Mouse (Mus musculus): ENCODE measurements at regions not wholly inside any gene's neighbourhood (a gene's known extent, or its start where the extent isn't known, plus 50 kb on each side); places are given as distances from the start of the nearest gene placed in this dataset.

GRCm38 (mm10) chr12:106835241-106835640, 653.2 kb upstream of the 3110018I06Rik start:
- H3K9me3 ChIP-seq, result no peaks in the 10 kb centered on the region
- 70% methylated on average over 3 of the region's 3 CpGs for WGBS

DNA sequence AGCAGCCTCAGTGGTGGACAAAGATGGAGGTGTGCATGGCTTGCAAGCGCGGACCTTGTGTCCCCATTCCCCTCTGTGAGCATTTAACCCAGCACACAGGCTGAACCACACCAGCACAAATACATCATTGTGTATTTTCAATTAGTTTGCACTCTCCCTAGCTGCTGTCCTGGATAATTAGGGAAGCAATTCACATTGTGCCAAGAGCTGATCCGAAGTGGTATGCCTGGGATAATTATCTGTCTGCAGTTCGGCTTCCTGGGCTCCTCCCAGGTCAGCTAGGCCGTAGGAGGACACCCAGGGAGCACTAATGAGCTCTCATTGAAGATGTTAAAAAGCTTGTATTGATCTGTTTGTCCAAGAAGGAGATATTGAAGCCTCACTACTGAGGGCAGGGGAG, 648.8 kb upstream of the 3110018I06Rik start:
- no peak overlapping the region for H3K4me3 ChIP-seq (replicated peaks)
- peak; percentile 46 for ATAC-seq
- H3K4me1 ChIP-seq (replicated peaks), result peaks cover 36% of the 10 kb centered on the region
- peak overlapping the region; percentile 56; the same call in 1 of the 2 replicates for H3K27ac ChIP-seq
- H3K9ac ChIP-seq (replicated peaks), result no peak overlapping the region
- 18% methylated on average over 5 of the region's 5 CpGs for WGBS
- no peaks in the 10 kb centered on the region for H3K9me3 ChIP-seq
- H3K4me2 ChIP-seq (replicated peaks), result no peak overlapping the region
- H3K27me3 ChIP-seq, result peaks cover 4% of the 10 kb centered on the region; the same call in 1 of the 2 replicates
- H3K36me3 ChIP-seq, result no peaks in the 10 kb centered on the region

More at GRCm38 (mm10) chr12:106835241-106835640, 653.2 kb upstream of the 3110018I06Rik start:
- H3K4me2 ChIP-seq (replicated peaks), result no peak overlapping the region
- H3K4me3 ChIP-seq (replicated peaks), result no peak overlapping the region
- H3K36me3 ChIP-seq, result no peaks in the 10 kb centered on the region
- H3K4me1 ChIP-seq (replicated peaks), result peaks cover 12% of the 10 kb centered on the region
- H3K9ac ChIP-seq (replicated peaks), result no peak overlapping the region
- H3K27ac ChIP-seq, result no peak overlapping the region
- no peak for ATAC-seq
- H3K27me3 ChIP-seq, result no peaks in the 10 kb centered on the region

DNA sequence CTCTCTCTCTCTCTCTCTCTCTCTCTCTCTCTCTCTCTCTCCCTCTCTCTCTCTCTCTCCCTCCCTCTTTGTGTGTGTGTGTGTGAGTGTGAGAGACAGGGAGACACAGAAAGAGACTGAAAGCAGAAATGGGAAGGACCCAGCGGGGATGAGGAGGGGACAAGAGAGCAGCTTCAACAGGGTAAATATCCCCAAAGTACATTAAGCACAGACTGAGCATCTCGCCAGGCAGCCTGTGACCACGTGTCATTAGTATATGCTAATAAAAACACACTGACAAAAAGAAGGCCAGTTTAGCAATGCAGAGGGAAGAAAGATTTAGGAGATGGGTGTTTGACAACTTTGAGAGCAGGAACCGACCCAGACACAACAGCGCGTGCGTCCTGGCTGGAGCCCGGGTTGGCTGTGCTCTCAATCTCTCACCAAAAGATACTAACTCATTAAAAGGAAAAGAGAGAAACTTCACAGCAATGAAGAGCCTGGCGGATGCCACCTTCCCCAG, 648.2 kb upstream of the 3110018I06Rik start:
- no peaks in the 10 kb centered on the region for H3K9me3 ChIP-seq
- peaks cover 36% of the 10 kb centered on the region for H3K4me1 ChIP-seq (replicated peaks)
- 50% methylated on average over 9 of the region's 9 CpGs for WGBS
- no peak overlapping the region for H3K9ac ChIP-seq (replicated peaks)
- H3K27ac ChIP-seq, result peak overlapping the region; percentile 56; the same call in 1 of the 2 replicates
- H3K27me3 ChIP-seq, result peaks cover 4% of the 10 kb centered on the region; the same call in 1 of the 2 replicates
- H3K4me3 ChIP-seq (replicated peaks), result no peak overlapping the region
- ATAC-seq, result 0 out of 2 replicates have a peak, but pooled peaks have one; percentile 47
- H3K36me3 ChIP-seq, result no peaks in the 10 kb centered on the region
- no peak overlapping the region for H3K4me2 ChIP-seq (replicated peaks)

DNA sequence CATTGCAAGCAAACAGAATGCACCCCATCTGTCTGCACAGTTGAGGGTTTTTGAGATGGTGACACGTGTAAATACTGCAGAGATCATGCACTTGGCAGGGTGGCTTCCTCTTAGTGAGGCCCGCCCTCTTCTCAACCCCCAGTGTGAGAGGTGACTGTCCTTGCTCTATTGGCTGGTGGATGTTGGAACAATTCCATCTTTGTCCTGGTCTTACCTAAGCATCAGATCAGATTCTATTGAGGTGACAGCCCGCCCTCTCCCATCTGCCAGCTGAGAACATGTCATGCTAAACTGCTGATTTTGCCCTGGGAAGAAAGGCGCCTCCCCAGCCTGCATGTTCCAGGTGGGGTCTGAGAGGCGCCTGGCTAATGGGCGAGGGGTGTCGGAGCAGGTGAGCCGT, 646.4 kb upstream of the 3110018I06Rik start:
- Histone ChIP-seq H3K9ac (replicated peaks) (no peak overlapping the region; the same call in 1 of the 2 replicates), H3K27me3 (peaks cover 4% of the 10 kb centered on the region; the same call in 1 of the 2 replicates), H3K4me2 (replicated peaks) (no peak overlapping the region), H3K4me3 (replicated peaks) (no peak overlapping the region), H3K9me3 (no peaks in the 10 kb centered on the region), H3K27ac (no peak overlapping the region), H3K4me1 (replicated peaks) (peaks cover 36% of the 10 kb centered on the region), H3K36me3 (no peaks in the 10 kb centered on the region)
- no peak for ATAC-seq
- 52% methylated on average over 8 of the region's 8 CpGs for WGBS

DNA sequence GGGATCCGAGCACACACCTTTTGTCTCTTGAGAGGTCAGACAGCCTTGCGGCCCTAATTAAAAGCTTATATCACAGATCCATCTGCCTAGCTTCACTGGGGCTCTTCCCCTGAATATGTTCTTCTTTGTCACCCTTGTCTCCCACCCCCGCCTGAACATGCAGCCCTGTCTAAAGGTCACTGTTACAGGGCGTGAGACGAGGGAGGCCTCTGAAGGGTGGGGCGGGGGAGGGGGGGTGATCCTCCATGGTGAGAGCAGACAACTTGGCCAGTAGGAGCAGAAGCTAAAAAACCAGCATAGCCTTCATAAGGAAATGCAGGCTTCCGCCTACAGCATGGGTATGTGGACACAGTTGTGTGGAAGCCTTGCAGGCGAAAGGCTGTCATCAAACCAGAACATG, 646.0 kb upstream of the 3110018I06Rik start:
- no peak overlapping the region for H3K4me3 ChIP-seq (replicated peaks)
- no peak overlapping the region for H3K4me2 ChIP-seq (replicated peaks)
- peaks cover 36% of the 10 kb centered on the region for H3K4me1 ChIP-seq (replicated peaks)
- no peak for ATAC-seq
- H3K27ac ChIP-seq, result no peak overlapping the region
- no peak overlapping the region; the same call in 1 of the 2 replicates for H3K9ac ChIP-seq (replicated peaks)
- H3K36me3 ChIP-seq, result no peaks in the 10 kb centered on the region
- peaks cover 4% of the 10 kb centered on the region; the same call in 1 of the 2 replicates for H3K27me3 ChIP-seq
- 47% methylated on average over 8 of the region's 8 CpGs for WGBS
- no peaks in the 10 kb centered on the region for H3K9me3 ChIP-seq

DNA sequence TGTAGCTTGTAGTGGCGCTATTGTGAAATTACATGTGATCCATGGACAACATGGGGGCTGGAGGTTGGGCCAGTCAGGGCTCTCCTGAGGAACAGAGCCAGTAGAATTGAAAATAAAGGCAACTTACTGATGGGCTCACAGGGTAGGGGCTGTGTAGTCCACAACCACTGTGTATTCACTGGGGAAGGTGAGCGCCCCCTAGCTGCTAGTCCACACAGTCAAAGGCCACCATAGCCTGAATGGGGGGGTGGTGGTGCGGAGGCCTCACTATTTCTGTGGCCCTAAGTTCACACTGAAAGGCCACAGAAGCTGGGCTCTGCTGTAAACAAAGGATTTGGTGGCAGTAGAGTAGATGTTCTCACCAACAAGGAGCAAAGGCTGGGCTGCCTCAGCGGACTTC, 636.8 kb upstream of the 3110018I06Rik start:
- Histone ChIP-seq H3K4me3 (replicated peaks) (no peak overlapping the region), H3K27ac (no peak overlapping the region), H3K4me2 (replicated peaks) (no peak overlapping the region), H3K27me3 (no peaks in the 10 kb centered on the region), H3K4me1 (replicated peaks) (0 out of 2 replicates have a peak, but pooled peaks cover 2% of the 10 kb centered on the region), H3K9ac (replicated peaks) (no peak overlapping the region), H3K36me3 (no peaks in the 10 kb centered on the region), H3K9me3 (no peaks in the 10 kb centered on the region)
- ATAC-seq, result no peak
- 70% methylated on average over 4 of the region's 4 CpGs for WGBS

GRCm38 (mm10) chr12:106852736-106853135, 635.7 kb upstream of the 3110018I06Rik start:
- 0 out of 2 replicates have a peak, but pooled peaks cover 2% of the 10 kb centered on the region for H3K4me1 ChIP-seq (replicated peaks)
- H3K27ac ChIP-seq, result no peak overlapping the region
- no peaks in the 10 kb centered on the region for H3K27me3 ChIP-seq
- no peak overlapping the region for H3K9ac ChIP-seq (replicated peaks)
- H3K4me3 ChIP-seq (replicated peaks), result no peak overlapping the region
- no peak for ATAC-seq
- H3K36me3 ChIP-seq, result no peaks in the 10 kb centered on the region
- H3K9me3 ChIP-seq, result no peaks in the 10 kb centered on the region
- 87% methylated on average over 8 of the region's 8 CpGs for WGBS
- H3K4me2 ChIP-seq (replicated peaks), result no peak overlapping the region

DNA sequence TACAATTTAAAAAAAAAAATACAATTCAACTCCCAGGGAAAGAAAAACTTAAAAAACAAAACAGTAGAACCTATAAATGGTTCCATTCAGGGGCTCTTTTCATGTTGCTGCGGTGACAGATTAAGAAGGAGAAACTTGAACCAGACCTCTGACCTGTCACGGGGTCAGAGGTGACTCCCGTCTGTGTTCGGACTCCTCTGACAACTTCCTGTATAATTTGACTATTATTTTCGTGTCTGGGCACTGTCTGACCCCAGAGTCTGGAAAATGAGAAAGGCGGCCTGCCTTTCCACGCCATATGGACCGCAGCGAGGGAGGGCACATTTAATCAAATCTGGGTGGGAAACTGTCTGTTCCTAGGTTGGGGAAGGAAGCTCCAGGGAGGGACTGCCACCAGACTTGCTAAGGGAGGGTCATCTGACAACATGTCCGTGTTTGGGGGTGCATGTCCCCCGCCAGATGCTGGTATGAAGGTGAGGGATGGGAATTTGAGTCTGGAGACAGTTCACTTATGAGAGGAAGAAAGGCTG, 634.7 kb upstream of the 3110018I06Rik start:
- Histone ChIP-seq H3K4me3 (replicated peaks) (no peak overlapping the region), H3K27me3 (no peaks in the 10 kb centered on the region), H3K4me1 (replicated peaks) (0 out of 2 replicates have a peak, but pooled peaks cover 2% of the 10 kb centered on the region), H3K27ac (no peak overlapping the region), H3K36me3 (no peaks in the 10 kb centered on the region), H3K9me3 (no peaks in the 10 kb centered on the region), H3K9ac (replicated peaks) (no peak overlapping the region), H3K4me2 (replicated peaks) (no peak overlapping the region)
- 43% methylated on average over 11 of the region's 11 CpGs for WGBS
- ATAC-seq, result no peak

GRCm38 (mm10) chr12:106855520-106855919, 632.9 kb upstream of the 3110018I06Rik start:
- no peak overlapping the region for H3K9ac ChIP-seq (replicated peaks)
- no peak overlapping the region for H3K4me2 ChIP-seq (replicated peaks)
- H3K4me3 ChIP-seq (replicated peaks), result no peak overlapping the region
- 63% methylated on average over 2 of the region's 2 CpGs for WGBS
- H3K4me1 ChIP-seq (replicated peaks), result 0 out of 2 replicates have a peak, but pooled peaks cover 2% of the 10 kb centered on the region
- H3K27ac ChIP-seq, result no peak overlapping the region
- H3K27me3 ChIP-seq, result no peaks in the 10 kb centered on the region
- no peak for ATAC-seq
- H3K9me3 ChIP-seq, result no peaks in the 10 kb centered on the region
- H3K36me3 ChIP-seq, result no peaks in the 10 kb centered on the region

GRCm38 (mm10) chr12:106861638-106862037, 626.8 kb upstream of the 3110018I06Rik start:
- no peaks in the 10 kb centered on the region for H3K4me1 ChIP-seq (replicated peaks)
- H3K27me3 ChIP-seq, result no peaks in the 10 kb centered on the region
- no peak overlapping the region for H3K9ac ChIP-seq (replicated peaks)
- no peaks in the 10 kb centered on the region for H3K9me3 ChIP-seq
- no peaks in the 10 kb centered on the region for H3K36me3 ChIP-seq
- ATAC-seq, result no peak
- 90% methylated on average over 5 of the region's 5 CpGs for WGBS
- no peak overlapping the region for H3K4me3 ChIP-seq (replicated peaks)
- no peak overlapping the region for H3K27ac ChIP-seq
- H3K4me2 ChIP-seq (replicated peaks), result no peak overlapping the region

- Histone ChIP-seq H3K27me3 (no peaks in the 10 kb centered on the region), H3K4me2 (replicated peaks) (no peak overlapping the region), H3K36me3 (no peaks in the 10 kb centered on the region), H3K4me3 (replicated peaks) (no peak overlapping the region), H3K27ac (no peak overlapping the region), H3K9me3 (no peaks in the 10 kb centered on the region), H3K9ac (replicated peaks) (no peak overlapping the region), H3K4me1 (replicated peaks) (no peaks in the 10 kb centered on the region)
- no peak for ATAC-seq
- 93% methylated on average over 8 of the region's 8 CpGs for WGBS
These were observed 624.4 kb upstream of the 3110018I06Rik start for GRCm38 (mm10) chr12:106864076-106864475.

- 60% methylated on average over 6 of the region's 6 CpGs for WGBS
- Histone ChIP-seq H3K27me3 (no peaks in the 10 kb centered on the region), H3K36me3 (no peaks in the 10 kb centered on the region), H3K27ac (no peak overlapping the region), H3K9me3 (no peaks in the 10 kb centered on the region), H3K4me1 (replicated peaks) (no peaks in the 10 kb centered on the region), H3K9ac (replicated peaks) (no peak overlapping the region), H3K4me3 (replicated peaks) (no peak overlapping the region), H3K4me2 (replicated peaks) (no peak overlapping the region)
- no peak for ATAC-seq
These were observed 620.4 kb upstream of the 3110018I06Rik start for GRCm38 (mm10) chr12:106868036-106868435.

DNA sequence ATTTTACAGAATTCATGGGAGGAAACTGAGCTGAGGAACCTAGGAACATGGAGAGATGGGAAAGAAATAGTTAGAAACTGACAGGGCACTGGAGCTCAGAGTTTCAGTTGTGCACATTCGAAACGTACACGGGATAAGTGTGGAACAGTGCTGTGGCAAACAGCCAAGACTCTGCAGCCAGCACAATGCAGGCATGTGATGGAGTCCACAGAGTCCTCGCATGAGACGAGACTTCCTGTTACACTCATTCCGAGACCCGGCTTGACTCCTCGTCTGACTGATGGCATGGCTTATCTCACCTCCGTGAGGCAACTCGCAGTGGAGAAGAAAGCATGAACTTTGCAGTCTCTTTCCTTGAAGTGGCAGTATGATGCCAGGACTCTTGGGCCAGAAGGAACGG, 617.0 kb upstream of the 3110018I06Rik start:
- no peaks in the 10 kb centered on the region for H3K36me3 ChIP-seq
- ATAC-seq, result no peak
- H3K4me3 ChIP-seq (replicated peaks), result no peak overlapping the region
- no peak overlapping the region for H3K4me2 ChIP-seq (replicated peaks)
- H3K27me3 ChIP-seq, result no peaks in the 10 kb centered on the region
- H3K27ac ChIP-seq, result no peak overlapping the region
- no peaks in the 10 kb centered on the region for H3K9me3 ChIP-seq
- no peak overlapping the region for H3K9ac ChIP-seq (replicated peaks)
- H3K4me1 ChIP-seq (replicated peaks), result no peaks in the 10 kb centered on the region
- 89% methylated on average over 11 of the region's 11 CpGs for WGBS
